Mouse (Mus musculus) large intestine, adult 2 months (tissue): ENCODE measurements around the gene Lrig1. TPM values are rescaled to one million over a fixed set of nuclear protein-coding genes. Genes with fewer than 3 reads are reported as not detected.
"Not testable (repeated sequence)": the region's sequence is repeated elsewhere in the genome, so short reads cannot be mapped to it uniquely, and the experiment has no call there.

Source experiments
- DNase-seq: peaks from one replicate; pipeline ENCODE4 v3.0.0-alpha.2; 2012; ENCODE audit warnings: low read depth, low spot score
- WGBS: fragments of 180-500 bp; shearing (Covaris S2); methylation state at CpG from one replicate; pipeline ENCODE4 v1.1.7; 2018; 5-methylcytosine and 5-hydroxymethylcytosine counted together
- polyA plus RNA-seq: library from polyadenylated mRNA; depleted of rRNA; stranded (reverse); fragments of >200 nt; gene quantifications from 2 replicates; pipeline ENCODE4 v1.2.3, GENCODE M21; 2012

Gene Lrig1
- polyA plus RNA-seq, 1 experiment = 35.5 TPM

- 82% methylated on average over 5 of the region's 5 CpGs for WGBS
- DNase-seq = no peak
These were observed 104.8 kb downstream of the Lrig1 start for GRCm38 (mm10) chr6:94595206-94595605.

GRCm38 (mm10) chr6:94594711-94595110 is 105.2 kb downstream of the Lrig1 start:
- DNase-seq = no peak
- 89% methylated on average over 11 of the region's 11 CpGs for WGBS

- DNase-seq = no peak
- 74% methylated on average over 6 of the region's 6 CpGs for WGBS
These were observed 105.8 kb downstream of the Lrig1 start for GRCm38 (mm10) chr6:94594096-94594665.

- WGBS = 45% methylated on average over 4 of the region's 4 CpGs
- DNase-seq = no peak
These were observed 107.2 kb downstream of the Lrig1 start for GRCm38 (mm10) chr6:94592710-94593109.

- 16% methylated on average over 8 of the region's 8 CpGs for WGBS
- no peak for DNase-seq
These were observed 107.7 kb downstream of the Lrig1 start for GRCm38 (mm10) chr6:94592243-94592642.

GRCm38 (mm10) chr6:94588365-94588764 is 111.6 kb downstream of the Lrig1 start:
- DNase-seq = no peak
- WGBS = 91% methylated on average over 4 of the region's 4 CpGs

- WGBS = 87% methylated on average over 4 of the region's 4 CpGs
- no peak for DNase-seq
These were observed 115.0 kb downstream of the Lrig1 start for GRCm38 (mm10) chr6:94584976-94585375.

GRCm38 (mm10) chr6:94584147-94584695 is 115.7 kb downstream of the Lrig1 start:
- WGBS = 96% methylated on average over 9 of the region's 9 CpGs
- DNase-seq = no peak

- WGBS = 84% methylated on average over 9 of the region's 9 CpGs
- DNase-seq = no peak
These were observed 117.9 kb downstream of the Lrig1 start for GRCm38 (mm10) chr6:94582055-94582454.

- WGBS = 87% methylated on average over 8 of the region's 8 CpGs
- DNase-seq = no peak
These were observed 122.0 kb downstream of the Lrig1 start for GRCm38 (mm10) chr6:94577991-94578390.

GRCm38 (mm10) chr6:94575526-94576166 is 124.3 kb downstream of the Lrig1 start:
- WGBS = 83% methylated on average over 9 of the region's 9 CpGs
- no peak for DNase-seq

- WGBS = 98% methylated on average over 2 of the region's 2 CpGs
These were observed 131.9 kb downstream of the Lrig1 start for GRCm38 (mm10) chr6:94568040-94568439.

GRCm38 (mm10) chr6:94565766-94566165 is 134.2 kb downstream of the Lrig1 start:
- no peak for DNase-seq
- 92% methylated on average over 2 of the region's 2 CpGs for WGBS

More at GRCm38 (mm10) chr6:94568040-94568439, 131.9 kb downstream of the Lrig1 start:
- DNase-seq = no peak

- WGBS = 47% methylated on average over 8 of the region's 8 CpGs
- no peak for DNase-seq
These were observed 136.6 kb downstream of the Lrig1 start for GRCm38 (mm10) chr6:94563203-94563940.

- DNase-seq = no peak
- WGBS = 28% methylated on average over 1 of the region's 1 CpGs
These were observed 138.6 kb downstream of the Lrig1 start for GRCm38 (mm10) chr6:94561346-94561745.

- DNase-seq = no peak
- 92% methylated on average over 1 of the region's 1 CpGs for WGBS
These were observed 139.1 kb downstream of the Lrig1 start for GRCm38 (mm10) chr6:94560896-94561295.

- 65% methylated on average over 1 of the region's 1 CpGs for whole genome bisulfite sequencing
- DNase-seq = not testable (repeated sequence)
These were observed 141.4 kb downstream of the Lrig1 start for GRCm38 (mm10) chr6:94558603-94559002.
